Mouse (Mus musculus) frontal cortex, postnatal 10 days (tissue): ENCODE data around the gene C1ra.
"Not testable (repeated sequence)": the region's sequence is repeated elsewhere in the genome, so short reads cannot be mapped to it uniquely, and the experiment has no call there.

ENCODE experiments used
- DNase-seq, 2 experiments: peaks; one replicate each; pipeline ENCODE4 v3.0.0; 2022; ENCODE audit warnings: low spot score in 2 of 2, mixed read lengths in 1 of 2

Gene C1ra

GRCm38 (mm10) chr6:124544466-124544865, 32.3 kb downstream of the C1ra start:
- DNase-seq: peak in 1 of 2 experiments; percentile 10

DNA sequence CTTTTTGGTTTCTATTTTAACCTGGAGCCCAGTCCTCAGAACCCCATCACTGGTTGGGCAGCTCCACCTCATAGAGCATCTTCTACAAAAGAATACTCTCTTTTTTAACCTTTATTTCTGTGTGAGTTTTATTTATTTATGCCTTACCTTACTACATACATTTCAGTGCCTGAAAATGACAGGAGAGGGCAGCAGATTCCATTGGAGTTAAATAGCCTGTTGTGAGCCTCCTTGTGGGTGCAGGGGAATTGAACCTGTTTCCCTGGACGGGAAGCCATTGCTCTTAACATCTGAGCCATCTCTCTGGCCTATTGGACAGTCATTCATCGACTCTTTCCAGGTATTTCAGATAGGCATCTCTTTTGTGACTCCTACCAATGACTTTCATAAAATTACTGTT, 33.2 kb downstream of the C1ra start:
- DNase-seq: no peak

DNA sequence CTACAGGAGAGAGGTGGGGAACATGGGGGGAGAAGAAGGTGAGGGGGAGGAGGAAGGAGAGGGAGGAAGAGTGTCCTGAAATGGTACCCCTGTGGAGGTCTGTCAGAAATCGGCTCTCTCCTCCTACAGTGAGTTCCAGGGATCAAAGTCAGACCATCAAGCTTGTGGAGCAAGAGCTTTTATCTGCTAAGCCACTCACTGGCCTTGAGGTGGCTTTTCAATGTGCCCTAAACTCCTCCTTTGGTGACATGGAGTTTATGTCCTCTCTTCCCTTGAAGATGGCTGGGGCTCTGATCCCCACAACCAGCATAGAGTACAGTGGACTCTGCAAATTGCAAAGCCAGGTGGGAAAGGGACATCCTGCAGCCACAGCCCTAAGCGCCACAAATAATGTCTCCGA, 35.8 kb downstream of the C1ra start:
- not testable (repeated sequence) for DNase-seq

GRCm38 (mm10) chr6:124549023-124549550, 36.9 kb downstream of the C1ra start:
- DNase-seq: no peak

GRCm38 (mm10) chr6:124552766-124553165, 40.6 kb downstream of the C1ra start:
- DNase-seq: no peak

GRCm38 (mm10) chr6:124555956-124556355, 43.8 kb downstream of the C1ra start:
- not testable (repeated sequence) for DNase-seq

- DNase-seq: not testable (repeated sequence)
Observed at GRCm38 (mm10) chr6:124561156-124561555, 49.0 kb downstream of the C1ra start.

DNA sequence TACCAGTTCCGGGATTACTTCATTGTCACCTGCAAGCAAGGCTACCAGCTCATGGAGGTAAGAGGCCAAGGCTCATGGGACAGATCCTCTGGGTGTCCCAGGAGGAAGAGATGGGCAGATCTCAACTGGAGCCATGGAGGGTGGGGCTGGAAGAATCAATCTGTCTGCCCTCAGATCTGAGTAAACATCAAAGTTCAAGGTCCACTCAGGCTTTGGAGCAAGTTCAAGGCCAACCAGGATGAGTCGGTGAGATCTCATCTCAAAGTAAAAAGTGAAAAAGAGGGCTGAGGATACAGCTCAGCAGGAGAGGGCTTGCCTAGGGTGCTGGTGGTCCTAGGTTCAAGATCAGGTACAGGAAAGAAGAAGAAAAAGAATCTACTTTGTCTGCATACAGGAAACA, 49.4 kb downstream of the C1ra start:
- DNase-seq: not testable (repeated sequence)

GRCm38 (mm10) chr6:124570026-124570425, 57.8 kb downstream of the C1ra start, which contains the start of gene C1rb:
TSS of gene C1rb (plus strand) at chr6:124570294.
- DNase-seq: peak; percentile 26 to 66
